Mouse (Mus musculus) hindbrain, embryonic 13.5 days (tissue): ENCODE measurements around the gene Agpat3. TPM values are rescaled to one million over a fixed set of nuclear protein-coding genes. Genes with fewer than 3 reads are reported as not detected.

Experiments
- ATAC-seq: fragments of 200-750 bp; cut with Nextera tagmentation; 2 replicates; pipeline ENCODE4 v1.8.0; 2017; ENCODE audit warnings: moderate TSS enrichment; ENCODE audit not compliant: low FRiP score
- H3K27ac ChIP-seq: fragments of 300-500 bp; sonication (generic); 2 replicates; pipeline ENCODE4 v1.5.1; 2015; ENCODE audit warnings: inconsistent platforms, mild to moderate bottlenecking, moderate library complexity
- H3K27me3 ChIP-seq: fragments of 300-500 bp; sonication (generic); 2 replicates; pipeline ENCODE4 v1.6.1; 2015; ENCODE audit warnings: mild to moderate bottlenecking, inconsistent platforms
- H3K36me3 ChIP-seq: fragments of 300-500 bp; sonication (generic); 2 replicates; pipeline ENCODE4 v1.6.1; 2015; ENCODE audit warnings: mild to moderate bottlenecking, inconsistent platforms
- H3K4me1 ChIP-seq: fragments of 300-500 bp; sonication (generic); replicated peaks from 2 replicates; pipeline ENCODE4 v1.6.1; 2015; ENCODE audit warnings: inconsistent platforms
- H3K4me2 ChIP-seq: fragments of 300-500 bp; sonication (generic); 2 replicates; pipeline ENCODE4 v1.6.1; 2015; ENCODE audit warnings: inconsistent platforms, mild to moderate bottlenecking, moderate library complexity
- H3K4me3 ChIP-seq: fragments of 300-500 bp; sonication (generic); 2 replicates; pipeline ENCODE4 v1.5.1; 2015; ENCODE audit warnings: mild to moderate bottlenecking, inconsistent platforms
- H3K9ac ChIP-seq: fragments of 300-500 bp; sonication (generic); 2 replicates; pipeline ENCODE4 v1.6.1; 2015; ENCODE audit warnings: mild to moderate bottlenecking, inconsistent platforms
- H3K9me3 ChIP-seq: fragments of 300-500 bp; sonication (generic); 2 replicates; pipeline ENCODE4 v1.6.1; 2016; ENCODE audit warnings: inconsistent platforms
- WGBS: fragments of 180-500 bp; shearing (Covaris S2); methylation state at CpG from one replicate; pipeline ENCODE4 v1.1.7; 2015; 5-methylcytosine and 5-hydroxymethylcytosine counted together
- polyA plus RNA-seq: library from polyadenylated mRNA; unstranded; fragments of >200 nt; fragmentation: Nextera tagmentation; extraction: Ambion mirVana; gene quantifications from 2 replicates; pipeline ENCODE4 v1.2.1, GENCODE M21; 2015

Gene Agpat3
- polyA plus RNA-seq, 1 experiment from 2014 or later, result 51.2 TPM

- Histone ChIP-seq H3K4me1 (peaks cover 43% of the 10 kb centered on the region), H3K9me3 (no peaks in the 10 kb centered on the region), H3K27me3 (no peaks in the 10 kb centered on the region), H3K4me2 (no peak overlapping the region), H3K4me3 (no peak overlapping the region), H3K27ac (no peak overlapping the region), H3K36me3 (peaks cover 9% of the 10 kb centered on the region), H3K9ac (no peak overlapping the region)
- no peak for ATAC-seq
- WGBS, result 85% methylated on average over 9 of the region's 9 CpGs
Measured at GRCm38 (mm10) chr10:78319940-78320339, 32.3 kb downstream of the Agpat3 start.

- WGBS, result 90% methylated on average over 11 of the region's 11 CpGs
Measured at GRCm38 (mm10) chr10:78317270-78317923, 34.9 kb downstream of the Agpat3 start.

GRCm38 (mm10) chr10:78316228-78317087 lies 35.8 kb downstream of the Agpat3 start:
- 89% methylated on average over 15 of the region's 15 CpGs for WGBS

More at GRCm38 (mm10) chr10:78317270-78317923, 34.9 kb downstream of the Agpat3 start:
- Histone ChIP-seq H3K4me1 (peaks cover 24% of the 10 kb centered on the region), H3K9ac (no peak overlapping the region; the same call in 1 of the 2 replicates), H3K9me3 (no peaks in the 10 kb centered on the region), H3K4me3 (no peak overlapping the region), H3K4me2 (no peak overlapping the region), H3K27me3 (no peaks in the 10 kb centered on the region), H3K36me3 (peaks cover 5% of the 10 kb centered on the region; the same call in 1 of the 2 replicates), H3K27ac (no peak overlapping the region)
- ATAC-seq, result no peak

GRCm38 (mm10) chr10:78315145-78315544 lies 37.1 kb downstream of the Agpat3 start:
- no peak overlapping the region for H3K27ac ChIP-seq
- peaks cover 9% of the 10 kb centered on the region; the same call in 1 of the 2 replicates for H3K36me3 ChIP-seq
- no peak overlapping the region for H3K4me3 ChIP-seq
- no peak overlapping the region for H3K4me2 ChIP-seq
- no peaks in the 10 kb centered on the region for H3K9me3 ChIP-seq
- H3K9ac ChIP-seq, result no peak overlapping the region
- ATAC-seq, result no peak
- H3K4me1 ChIP-seq, result peaks cover 18% of the 10 kb centered on the region
- H3K27me3 ChIP-seq, result no peaks in the 10 kb centered on the region
- 79% methylated on average over 1 of the region's 1 CpGs for WGBS

More at GRCm38 (mm10) chr10:78316228-78317087, 35.8 kb downstream of the Agpat3 start:
- Histone ChIP-seq H3K4me1 (peaks cover 27% of the 10 kb centered on the region), H3K4me2 (no peak overlapping the region), H3K9ac (no peak overlapping the region), H3K27me3 (no peaks in the 10 kb centered on the region), H3K36me3 (peaks cover 9% of the 10 kb centered on the region; the same call in 1 of the 2 replicates), H3K4me3 (no peak overlapping the region), H3K9me3 (no peaks in the 10 kb centered on the region), H3K27ac (no peak overlapping the region)
- ATAC-seq, result no peak

- Histone ChIP-seq H3K27me3 (no peaks in the 10 kb centered on the region), H3K4me2 (no peak overlapping the region), H3K36me3 (peaks cover 14% of the 10 kb centered on the region; the same call in 1 of the 2 replicates), H3K9me3 (no peaks in the 10 kb centered on the region), H3K4me1 (peaks cover 15% of the 10 kb centered on the region; the same call in 1 of the 2 replicates), H3K4me3 (no peak overlapping the region), H3K27ac (no peak overlapping the region), H3K9ac (no peak overlapping the region)
- ATAC-seq, result no peak
- 86% methylated on average over 13 of the region's 13 CpGs for WGBS
Measured at GRCm38 (mm10) chr10:78311886-78312635, 40.2 kb downstream of the Agpat3 start.

GRCm38 (mm10) chr10:78310747-78311267 lies 41.5 kb downstream of the Agpat3 start:
- WGBS, result 64% methylated on average over 5 of the region's 5 CpGs
- Histone ChIP-seq H3K4me2 (no peak overlapping the region), H3K4me3 (no peak overlapping the region), H3K27me3 (no peaks in the 10 kb centered on the region), H3K36me3 (peaks cover 14% of the 10 kb centered on the region; the same call in 1 of the 2 replicates), H3K27ac (no peak overlapping the region), H3K9me3 (no peaks in the 10 kb centered on the region), H3K4me1 (peaks cover 21% of the 10 kb centered on the region), H3K9ac (no peak overlapping the region)
- no peak for ATAC-seq

GRCm38 (mm10) chr10:78308617-78309016 lies 43.7 kb downstream of the Agpat3 start:
- Histone ChIP-seq H3K27ac (no peak overlapping the region), H3K27me3 (no peaks in the 10 kb centered on the region), H3K9ac (no peak overlapping the region), H3K36me3 (peaks cover 18% of the 10 kb centered on the region; the same call in 1 of the 2 replicates), H3K9me3 (no peaks in the 10 kb centered on the region), H3K4me1 (peaks cover 22% of the 10 kb centered on the region), H3K4me3 (no peak overlapping the region), H3K4me2 (no peak overlapping the region)
- no peak for ATAC-seq
- 46% methylated on average over 2 of the region's 2 CpGs for WGBS

GRCm38 (mm10) chr10:78307391-78307790 lies 44.9 kb downstream of the Agpat3 start:
- Histone ChIP-seq H3K36me3 (peaks cover 15% of the 10 kb centered on the region; the same call in 1 of the 2 replicates), H3K9me3 (no peaks in the 10 kb centered on the region), H3K4me3 (no peak overlapping the region), H3K27me3 (no peaks in the 10 kb centered on the region), H3K4me2 (no peak overlapping the region), H3K9ac (no peak overlapping the region), H3K27ac (no peak overlapping the region), H3K4me1 (peaks cover 22% of the 10 kb centered on the region)
- no peak for ATAC-seq
- 91% methylated on average over 3 of the region's 3 CpGs for WGBS

GRCm38 (mm10) chr10:78306027-78306426 lies 46.3 kb downstream of the Agpat3 start:
- H3K4me3 ChIP-seq, result no peak overlapping the region
- H3K27me3 ChIP-seq, result no peaks in the 10 kb centered on the region
- no peak for ATAC-seq
- no peak overlapping the region for H3K27ac ChIP-seq
- no peak overlapping the region for H3K9ac ChIP-seq
- H3K4me1 ChIP-seq, result peaks cover 18% of the 10 kb centered on the region
- 46% methylated on average over 4 of the region's 4 CpGs for WGBS
- peaks cover 10% of the 10 kb centered on the region; the same call in 1 of the 2 replicates for H3K36me3 ChIP-seq
- no peak overlapping the region for H3K4me2 ChIP-seq
- H3K9me3 ChIP-seq, result peaks cover 3% of the 10 kb centered on the region; the same call in 1 of the 2 replicates

- H3K36me3 ChIP-seq, result peaks cover 9% of the 10 kb centered on the region; the same call in 1 of the 2 replicates
- no peak overlapping the region for H3K4me3 ChIP-seq
- no peak overlapping the region for H3K27ac ChIP-seq
- 72% methylated on average over 3 of the region's 3 CpGs for WGBS
- H3K9ac ChIP-seq, result no peak overlapping the region
- no peak overlapping the region for H3K4me2 ChIP-seq
- peaks cover 3% of the 10 kb centered on the region; the same call in 1 of the 2 replicates for H3K9me3 ChIP-seq
- H3K27me3 ChIP-seq, result no peaks in the 10 kb centered on the region
- ATAC-seq, result no peak
- peaks cover 16% of the 10 kb centered on the region for H3K4me1 ChIP-seq
Measured at GRCm38 (mm10) chr10:78304996-78305395, 47.3 kb downstream of the Agpat3 start.

- Histone ChIP-seq H3K27ac (no peak overlapping the region), H3K9ac (no peak overlapping the region), H3K4me3 (no peak overlapping the region), H3K9me3 (peaks cover 3% of the 10 kb centered on the region; the same call in 1 of the 2 replicates), H3K4me2 (no peak overlapping the region), H3K4me1 (peaks cover 16% of the 10 kb centered on the region), H3K27me3 (no peaks in the 10 kb centered on the region), H3K36me3 (peaks cover 6% of the 10 kb centered on the region; the same call in 1 of the 2 replicates)
- WGBS, result 93% methylated on average over 7 of the region's 7 CpGs
- ATAC-seq, result no peak
Measured at GRCm38 (mm10) chr10:78303675-78304074, 48.6 kb downstream of the Agpat3 start.
